Mouse (Mus musculus): Measurements from ENCODE around the gene Eif3m.
A peak's percentile ranks its signal among the peaks of the same experiment; 100 is the strongest.

Gene Eif3m

GRCm38 (mm10) chr2:105016192-105016966, 501 bp downstream of the Eif3m start:
- DNase-seq (ENCODE audit: low read depth, low spot score): peak; percentile 36

- DNase-seq (ENCODE audit: low read depth, low spot score): no peak
Measured at GRCm38 (mm10) chr2:105007236-105007635, 9.6 kb downstream of the Eif3m start.

- DNase-seq (ENCODE audit: low read depth, low spot score): no peak
Measured at GRCm38 (mm10) chr2:104996201-104996600, 20.7 kb downstream of the Eif3m start.

- no peak for DNase-seq (ENCODE audit: low read depth, low spot score)
Measured at GRCm38 (mm10) chr2:104994436-104994835, 22.4 kb downstream of the Eif3m start.

GRCm38 (mm10) chr2:104988974-104989373, 27.9 kb downstream of the Eif3m start:
- DNase-seq (ENCODE audit: low read depth, low spot score): no peak

- DNase-seq (ENCODE audit: low read depth, low spot score): no peak
Measured at GRCm38 (mm10) chr2:104985796-104986195, 31.1 kb downstream of the Eif3m start.

- no peak for DNase-seq (ENCODE audit: low read depth, low spot score)
Measured at GRCm38 (mm10) chr2:104981712-104982111, 35.2 kb downstream of the Eif3m start.

- no peak for DNase-seq (ENCODE audit: low read depth, low spot score)
Measured at GRCm38 (mm10) chr2:104964492-104964891, 52.4 kb downstream of the Eif3m start.

Measured in brain, adult 2 months (tissue).